Mouse (Mus musculus) heart, adult 11 months (tissue): Measurements from ENCODE around the gene Slc51b.
A peak's percentile ranks its signal among the peaks of the same experiment; 100 is the strongest.

Source experiments
- DNase-seq: peaks from one replicate; pipeline ENCODE4 v3.0.0; 2022

The Slc51b gene

GRCm38 (mm10) chr9:65407861-65408260 is 14.9 kb downstream of the Slc51b start:
- DNase-seq, result peak; percentile 81

GRCm38 (mm10) chr9:65407327-65407726 is 15.4 kb downstream of the Slc51b start:
- DNase-seq, result peak; percentile 82

- peak; percentile 90 for DNase-seq
Observed at GRCm38 (mm10) chr9:65405184-65405449, 17.6 kb downstream of the Slc51b start.

GRCm38 (mm10) chr9:65404331-65405183 is 18.2 kb downstream of the Slc51b start:
- peak; percentile 99 for DNase-seq

- DNase-seq, result no peak
Observed at GRCm38 (mm10) chr9:65399934-65400333, 22.8 kb downstream of the Slc51b start.

DNA sequence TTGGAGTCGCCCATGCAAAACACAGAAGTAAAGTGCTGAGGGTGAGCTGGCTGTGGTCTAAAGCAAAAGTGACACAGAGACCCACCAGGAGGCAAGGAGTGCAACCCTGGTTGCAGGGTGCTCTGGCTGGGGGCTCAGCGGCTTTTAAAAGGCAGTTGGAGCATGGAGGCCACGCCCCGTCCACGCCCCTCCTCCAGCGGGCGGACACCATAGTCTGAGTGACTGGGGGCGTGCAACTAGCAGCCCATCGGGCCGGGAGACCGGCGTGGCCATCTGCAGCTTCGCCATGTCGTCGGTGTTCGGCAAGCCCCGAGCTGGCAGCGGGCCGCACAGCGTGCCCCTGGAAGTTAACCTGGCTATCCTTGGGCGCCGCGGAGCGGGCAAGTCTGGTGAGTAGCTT is 24.5 kb downstream of the Slc51b start, which contains the start of gene Rasl12:
Gene Rasl12 (plus strand): TSS at position 228 of the 400 bp plus-strand sequence.
- peak; percentile 99 for DNase-seq

- peak; percentile 98 for DNase-seq
Observed at GRCm38 (mm10) chr9:65394360-65394759, 28.4 kb downstream of the Slc51b start.

DNA sequence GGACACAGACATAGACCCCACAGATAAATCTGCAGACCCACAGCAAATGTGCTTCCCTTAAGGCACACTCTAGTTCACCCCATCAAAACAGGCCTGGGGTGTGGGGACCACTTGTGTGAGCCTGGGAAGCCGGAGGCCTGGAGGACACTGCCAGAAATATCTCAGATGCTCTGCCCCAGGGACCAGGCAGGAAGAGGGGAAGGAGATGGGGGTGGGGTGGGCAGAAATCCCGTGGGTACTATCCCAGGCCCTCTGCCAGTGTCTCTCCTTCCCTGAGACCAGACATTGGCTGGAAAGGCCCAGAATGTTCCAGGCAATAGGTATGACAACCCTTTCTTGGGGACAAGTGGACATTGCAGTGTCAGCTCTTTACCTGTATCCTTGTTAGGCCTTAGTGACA is 29.1 kb downstream of the Slc51b start:
- peak; percentile 98 for DNase-seq

- peak; percentile 95 for DNase-seq
Observed at GRCm38 (mm10) chr9:65392638-65393364, 30.0 kb downstream of the Slc51b start.

- peak; percentile 96 for DNase-seq
Observed at GRCm38 (mm10) chr9:65391613-65391964, 31.2 kb downstream of the Slc51b start, which contains the start of gene Kbtbd13. TSS of gene Kbtbd13 (minus strand) at chr9:65391652.

DNA sequence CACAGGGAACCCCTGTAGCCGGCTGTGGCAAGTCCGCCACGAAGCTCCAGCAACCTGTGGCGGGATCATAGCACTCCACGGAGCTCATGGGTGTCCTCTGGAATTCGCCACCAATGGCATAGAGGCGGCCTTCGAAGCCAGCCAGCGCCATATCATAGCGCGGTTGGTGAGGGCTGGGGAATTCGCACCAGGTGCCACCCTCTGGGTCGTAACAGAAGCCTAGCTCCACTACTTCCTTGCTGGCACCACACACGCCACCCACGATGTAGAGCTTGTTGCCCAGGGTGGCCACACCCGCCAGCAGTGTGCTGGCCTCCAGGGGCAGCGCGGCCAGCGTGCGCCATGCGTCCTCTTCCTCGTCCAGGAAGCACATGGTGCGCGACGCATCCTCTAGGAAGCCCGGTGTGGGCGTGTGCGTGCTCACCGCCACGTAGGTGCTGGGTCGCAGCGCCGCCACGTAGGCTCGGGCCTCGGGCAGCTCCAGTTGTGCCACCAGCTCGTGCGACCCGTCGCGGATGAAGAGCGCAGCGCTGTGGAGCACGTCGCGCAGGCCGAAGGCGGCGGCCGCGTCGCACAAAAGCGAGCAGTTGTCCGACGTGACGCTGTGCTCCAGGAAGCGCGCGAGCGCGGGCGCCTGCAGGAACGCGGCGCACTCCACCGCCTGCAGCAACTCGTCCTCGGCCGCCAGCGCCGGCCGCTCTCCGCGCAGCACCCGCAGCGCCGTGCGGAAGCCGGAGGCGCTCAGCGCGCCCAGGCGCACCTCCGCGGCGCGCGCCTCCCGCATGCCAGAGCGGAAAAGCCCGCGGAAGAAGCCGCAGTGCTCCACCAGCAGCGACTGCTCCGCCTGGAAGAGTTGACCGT is 31.8 kb downstream of the Slc51b start:
- DNase-seq, result no peak

GRCm38 (mm10) chr9:65386373-65387140 is 36.2 kb downstream of the Slc51b start:
- DNase-seq, result no peak

DNA sequence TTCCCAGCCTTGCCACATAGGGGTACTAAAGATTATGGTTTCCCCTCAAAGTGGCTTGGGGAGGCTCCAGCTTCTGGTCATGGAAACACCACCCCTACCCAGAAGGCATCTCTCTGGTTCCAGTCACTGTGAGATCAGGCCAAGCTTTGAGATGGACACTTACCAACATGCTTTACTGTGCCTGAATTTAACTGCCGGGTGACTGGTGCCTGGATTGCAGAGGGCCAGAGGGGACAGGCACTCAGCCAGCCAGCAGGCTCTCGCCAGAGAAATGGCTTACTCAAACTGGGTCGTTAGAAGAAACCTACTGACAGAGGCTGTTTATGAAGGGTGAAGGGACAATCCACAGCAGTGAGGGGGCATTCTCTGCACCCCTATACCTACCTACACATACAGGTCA is 38.5 kb downstream of the Slc51b start:
- DNase-seq, result no peak

DNA sequence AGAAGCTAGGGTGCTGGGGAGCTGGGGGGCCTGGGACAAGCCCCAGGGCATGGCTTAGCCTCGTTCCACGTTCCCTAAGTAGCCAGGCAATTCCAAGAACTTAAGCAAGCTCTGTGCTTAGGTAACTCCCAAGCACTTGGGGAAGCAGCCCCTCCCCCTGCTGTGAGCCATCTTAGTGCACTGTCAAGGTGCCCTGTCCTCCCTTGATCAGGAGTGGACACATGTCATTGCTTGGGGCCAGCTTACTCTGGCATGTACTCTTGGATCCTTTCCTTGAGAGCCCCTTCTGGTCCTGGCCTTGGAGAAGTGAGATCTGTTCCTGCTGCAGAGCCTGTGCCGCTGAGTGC is 40.0 kb downstream of the Slc51b start:
- DNase-seq, result no peak

DNA sequence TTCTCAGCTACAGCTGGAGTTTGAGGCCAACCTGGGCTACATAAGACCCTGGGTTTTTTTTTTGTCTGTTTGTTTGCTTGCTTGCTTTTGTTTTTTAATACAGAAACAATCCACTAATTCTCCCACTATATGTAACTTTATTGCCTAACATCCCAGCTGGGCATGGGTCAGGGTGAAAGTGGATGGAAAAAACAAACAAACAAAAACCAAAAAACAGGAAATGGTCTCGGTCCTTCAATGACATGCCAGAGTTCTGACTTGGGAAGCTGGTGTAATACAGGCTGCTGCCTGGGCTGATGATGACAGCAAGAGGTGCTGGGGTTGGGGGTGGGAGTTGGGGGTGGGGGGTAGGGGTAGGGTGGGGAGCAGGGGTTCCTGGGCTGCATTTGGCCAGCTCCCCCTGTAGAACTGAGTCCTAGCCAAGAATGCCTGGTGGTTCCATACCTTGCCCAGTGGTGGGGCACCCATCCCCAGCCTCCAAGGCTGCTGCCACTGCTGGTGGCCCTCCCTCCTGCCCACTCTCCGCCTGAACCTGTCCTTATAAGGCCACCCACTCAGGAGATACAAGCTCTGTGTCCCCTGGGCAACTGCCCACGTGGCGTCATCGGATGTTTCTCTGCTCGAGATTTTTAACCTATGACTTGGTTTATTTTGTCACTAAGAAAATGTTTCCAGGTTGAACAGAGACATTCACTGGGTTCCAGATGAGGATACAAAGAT is 40.6 kb downstream of the Slc51b start:
- no peak for DNase-seq

GRCm38 (mm10) chr9:65381017-65381590 is 41.7 kb downstream of the Slc51b start:
- DNase-seq, result no peak

- peak; percentile 93 for DNase-seq
Observed at GRCm38 (mm10) chr9:65375163-65375934, 47.4 kb downstream of the Slc51b start.

- DNase-seq, result peak; percentile 93
Observed at GRCm38 (mm10) chr9:65374468-65375162, 48.1 kb downstream of the Slc51b start.

- DNase-seq, result peak; percentile 80
Observed at GRCm38 (mm10) chr9:65372449-65372848, 50.3 kb downstream of the Slc51b start.

- DNase-seq, result peak; percentile 86
Observed at GRCm38 (mm10) chr9:65371756-65372155, 51.0 kb downstream of the Slc51b start.
